Mouse (Mus musculus) right cerebral cortex, postnatal 14 days (tissue): Measurements from ENCODE around the gene A930009A15Rik.
A peak's percentile ranks its signal among the peaks of the same experiment; 100 is the strongest.

ENCODE experiments used
- DNase-seq: peaks from one replicate; pipeline ENCODE4 v3.0.0; 2022

The A930009A15Rik gene

DNA sequence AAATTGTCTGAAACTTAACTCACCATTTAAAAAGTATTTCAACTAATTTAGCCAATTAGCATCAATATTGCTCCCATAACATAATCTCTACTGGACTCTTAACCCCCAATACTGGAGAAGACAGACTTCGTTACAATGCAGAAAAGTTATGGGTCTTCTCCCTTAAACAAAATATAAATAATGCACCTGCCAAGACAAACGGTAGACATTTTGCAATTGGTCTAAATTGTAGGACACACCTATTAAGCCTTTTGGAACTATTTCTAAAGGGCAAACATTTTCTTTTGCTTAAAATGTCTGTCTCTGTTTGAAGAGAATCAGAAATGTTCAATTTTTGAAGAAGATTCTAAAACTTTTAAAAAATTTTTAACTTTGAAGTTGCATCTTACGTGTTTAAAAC, 13.3 kb downstream of the A930009A15Rik start:
- DNase-seq: no peak

DNA sequence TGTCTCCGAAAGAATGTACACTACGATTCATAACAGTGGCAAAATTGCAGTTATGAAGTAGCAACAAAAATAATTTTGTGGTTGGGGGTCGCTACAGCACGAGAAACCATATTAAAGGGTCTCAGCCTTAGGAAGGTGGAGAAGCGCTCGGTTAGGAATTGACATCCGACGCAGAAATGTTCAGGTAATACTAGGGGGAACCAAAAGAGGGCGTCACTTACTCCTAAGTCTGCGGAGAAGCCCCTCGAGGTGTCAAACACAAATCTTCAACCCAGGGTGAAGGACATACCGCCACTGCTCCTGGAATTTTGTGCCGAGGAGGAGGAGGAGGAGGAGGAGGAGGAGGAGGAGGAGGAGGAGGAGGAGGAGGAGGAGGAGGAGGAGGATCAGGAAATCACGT, 14.9 kb downstream of the A930009A15Rik start:
- no peak for DNase-seq

GRCm38 (mm10) chr10:115585491-115586245, 15.9 kb downstream of the A930009A15Rik start:
- no peak for DNase-seq

DNA sequence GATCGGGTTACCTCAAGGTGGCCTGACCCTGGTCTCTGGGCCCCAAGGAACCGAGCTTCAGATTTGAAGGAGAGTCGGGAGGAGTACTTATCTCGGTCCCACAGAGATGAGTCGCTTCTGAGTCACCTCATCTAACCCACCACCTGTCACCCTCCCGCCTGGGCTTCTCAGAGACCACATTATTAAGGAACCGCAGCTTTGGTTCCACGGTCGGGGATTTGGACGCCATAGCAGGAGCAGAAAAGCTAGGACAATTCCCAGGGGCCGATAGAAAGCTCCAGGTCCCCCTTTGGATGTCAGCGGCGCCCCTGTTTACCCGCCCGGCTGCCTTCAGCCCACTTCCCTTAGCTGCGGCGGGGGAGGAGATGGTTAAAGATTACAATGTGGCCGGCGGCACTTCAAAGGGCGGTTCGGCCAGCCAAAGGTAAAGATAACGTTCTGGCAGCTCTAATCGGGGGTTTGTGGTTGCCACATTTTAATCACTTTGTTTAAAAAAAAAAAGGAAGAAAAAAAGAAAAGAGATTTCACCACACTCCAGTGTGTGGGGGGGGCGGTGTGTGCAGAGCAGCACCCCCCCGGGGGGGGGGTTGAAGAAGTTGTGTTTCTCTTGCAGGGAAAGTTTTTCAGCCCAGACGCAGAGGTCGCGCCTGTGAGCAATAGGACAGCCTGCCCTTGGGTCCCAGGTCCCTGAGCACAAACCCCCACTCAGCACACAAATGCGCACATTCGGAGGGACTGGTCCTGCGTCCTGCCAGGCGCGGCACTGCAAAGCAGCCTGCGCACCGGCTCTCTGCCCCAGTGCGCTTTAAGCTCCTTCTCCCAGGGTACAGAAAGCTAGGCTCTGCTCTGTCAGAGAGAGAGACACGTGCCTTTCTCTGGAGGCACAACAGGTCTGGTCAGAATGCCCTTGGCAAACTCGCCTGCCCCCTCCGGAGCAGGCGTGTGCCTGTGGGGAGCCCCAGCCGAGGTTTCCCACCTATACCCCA, 16.8 kb downstream of the A930009A15Rik start:
- DNase-seq: no peak

- DNase-seq: peak; percentile 54
Measured at GRCm38 (mm10) chr10:115587301-115587969, 17.6 kb downstream of the A930009A15Rik start, which contains the start of gene Lgr5. Gene Lgr5, minus strand, starts transcription at chr10:115587780.

- no peak for DNase-seq
Measured at GRCm38 (mm10) chr10:115587979-115588378, 18.2 kb downstream of the A930009A15Rik start.

DNA sequence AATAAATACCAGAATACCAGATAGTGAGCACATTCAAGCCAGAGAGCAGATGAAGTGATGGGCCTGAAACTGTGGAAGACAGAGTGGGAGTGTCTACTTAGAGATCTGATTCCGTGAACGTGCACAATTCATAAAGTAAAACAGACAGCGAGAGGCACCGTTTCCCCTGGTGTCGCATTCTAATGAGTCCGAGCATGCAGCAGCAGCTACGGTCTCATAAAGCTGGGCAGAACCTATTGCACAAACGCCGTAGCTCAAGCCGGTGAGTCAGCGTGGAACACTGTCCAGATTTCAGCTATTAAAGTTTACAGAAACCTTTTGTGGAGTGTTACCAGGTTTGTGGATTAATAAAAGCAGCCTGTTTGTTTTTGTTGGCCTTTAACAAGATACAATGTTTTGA, 23.4 kb downstream of the A930009A15Rik start:
- DNase-seq: no peak

DNA sequence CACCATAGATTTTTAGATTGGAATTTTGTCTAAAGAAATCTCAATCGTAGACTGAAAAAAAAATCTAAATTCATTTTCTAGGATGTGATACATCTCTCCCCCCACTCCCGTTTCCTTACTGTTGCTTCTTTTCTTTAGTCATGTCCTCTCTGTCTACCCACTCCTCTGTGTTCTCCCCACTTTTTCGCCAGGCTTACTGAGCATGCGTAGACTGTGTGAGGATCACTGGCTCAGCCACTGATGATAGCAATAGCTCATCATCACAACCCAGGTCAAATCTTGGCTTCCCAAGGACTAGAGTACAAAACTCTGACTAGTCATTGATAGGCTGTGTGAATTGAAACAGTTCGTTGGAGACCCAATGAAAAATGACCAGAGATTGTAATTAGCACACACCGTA, 23.9 kb downstream of the A930009A15Rik start:
- DNase-seq: no peak

GRCm38 (mm10) chr10:115595748-115596147, 26.0 kb downstream of the A930009A15Rik start:
- DNase-seq: no peak

DNA sequence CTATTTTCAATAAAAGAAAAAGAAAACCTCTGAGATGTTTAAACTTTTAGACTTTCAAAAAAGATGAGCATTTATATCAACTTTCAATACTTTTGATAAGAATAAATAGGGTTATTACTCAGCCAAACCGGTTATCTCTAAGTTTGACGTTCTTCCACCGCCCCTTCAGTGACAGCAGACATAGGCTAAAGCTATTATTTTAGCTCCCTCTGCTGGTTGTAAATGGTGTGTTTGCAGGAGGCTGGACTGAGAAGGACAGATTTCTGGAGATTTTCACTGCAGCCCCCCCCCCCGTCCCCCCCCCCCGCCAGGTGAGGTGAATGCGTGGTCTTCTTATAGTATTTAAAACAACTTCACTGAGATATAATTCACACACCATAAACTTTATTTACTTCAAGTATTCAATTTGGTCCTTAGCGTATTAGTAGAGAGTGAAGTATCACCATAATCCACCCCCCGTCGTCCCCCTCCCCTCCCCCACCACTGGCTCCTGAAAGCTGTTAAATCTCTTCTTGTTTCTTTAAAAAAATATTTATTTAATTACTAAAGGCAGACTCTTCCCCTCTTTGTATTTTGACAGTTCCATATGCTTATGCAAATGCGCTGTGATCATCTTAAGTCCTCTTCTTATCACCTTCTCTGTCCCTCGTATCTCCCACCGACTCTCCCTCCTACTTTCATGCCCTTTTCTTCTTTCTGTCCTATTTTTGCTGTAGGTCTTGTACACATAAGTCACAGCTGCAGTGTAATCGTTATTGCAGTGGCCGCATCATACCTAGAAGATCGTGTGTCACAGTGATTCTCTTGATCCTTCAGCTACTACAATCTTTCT, 47.9 kb downstream of the A930009A15Rik start:
- DNase-seq: no peak

GRCm38 (mm10) chr10:115618288-115618856, 48.6 kb downstream of the A930009A15Rik start:
- no peak for DNase-seq

GRCm38 (mm10) chr10:115623481-115623880, 53.7 kb downstream of the A930009A15Rik start:
- no peak for DNase-seq

DNA sequence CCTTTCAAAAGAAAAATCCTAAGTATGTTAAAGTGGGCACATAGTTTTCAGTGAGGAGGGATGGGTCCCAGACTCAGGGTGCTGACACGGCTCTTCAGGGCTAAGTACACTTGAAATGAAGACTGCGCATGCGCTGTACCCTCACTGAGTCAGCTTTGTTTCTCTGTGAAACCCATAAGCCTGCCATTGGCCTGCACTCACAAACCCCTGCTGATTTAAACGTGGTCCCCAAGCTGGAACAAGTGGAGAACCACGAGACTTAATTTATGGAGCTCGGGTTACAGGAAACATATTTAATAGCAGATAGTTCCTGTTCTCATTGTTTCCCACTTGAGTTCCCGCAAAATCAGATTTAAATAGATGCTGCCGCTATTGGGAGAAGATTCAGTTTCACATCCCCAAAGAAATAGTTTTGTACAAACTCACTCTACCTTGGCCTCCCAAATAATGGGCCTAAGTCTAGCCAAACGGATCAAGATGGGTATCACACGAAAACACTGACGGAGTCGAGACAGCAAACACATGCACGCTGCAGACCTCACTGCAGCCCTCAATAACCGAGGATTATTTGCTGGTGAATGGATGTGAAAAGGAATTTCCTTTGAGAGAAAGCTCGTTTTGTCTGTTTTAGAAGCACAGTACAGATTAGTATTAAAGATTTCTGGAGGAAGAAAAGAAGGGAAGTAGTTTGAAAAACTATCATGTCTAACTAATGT, 54.3 kb downstream of the A930009A15Rik start:
- peak; percentile 37 for DNase-seq

- DNase-seq: no peak
Measured at GRCm38 (mm10) chr10:115624957-115625356, 55.2 kb downstream of the A930009A15Rik start.

GRCm38 (mm10) chr10:115626678-115627077, 56.9 kb downstream of the A930009A15Rik start:
- DNase-seq: no peak
